Mouse (Mus musculus): Measurements from ENCODE around the gene Rcsd1.

GRCm38 (mm10) chr1:165633345-165633744 is 76.2 kb downstream of the Rcsd1 start:
- TF ChIP-seq CTCF (IDR thresholded peaks at IDR 0.05; ENCODE audit: low read depth) (no peak), EP300 (IDR thresholded peaks at IDR 0.05; ENCODE audit: low read depth) (no peak)

Measured in liver, postnatal 0 days (tissue).